Mouse (Mus musculus): ENCODE measurements around the gene Ndufs8. TPM values are rescaled to one million over a fixed set of nuclear protein-coding genes. Genes with fewer than 3 reads are reported as not detected.

The Ndufs8 gene
- polyA plus RNA-seq, 1 experiment from 2014 or later, result 330 TPM

- H3K4me3 ChIP-seq (replicated peaks), result no peak overlapping the region
- no peak overlapping the region for H3K4me2 ChIP-seq
- H3K27me3 ChIP-seq (replicated peaks), result no peaks in the 10 kb centered on the region
- no peak overlapping the region for H3K9ac ChIP-seq (replicated peaks)
- ATAC-seq (ENCODE audit: low FRiP score), result no peak
- H3K27ac ChIP-seq (replicated peaks), result no peak overlapping the region
- peaks cover 2% of the 10 kb centered on the region; the same call in 1 of the 2 replicates for H3K36me3 ChIP-seq
- 92% methylated on average over 7 of the region's 7 CpGs for WGBS
- 0 out of 2 replicates have a peak, but pooled peaks cover 3% of the 10 kb centered on the region for H3K4me1 ChIP-seq
- H3K9me3 ChIP-seq (replicated peaks), result no peaks in the 10 kb centered on the region
These were observed 37.5 kb downstream of the Ndufs8 start for GRCm38 (mm10) chr19:3875045-3875444.

DNA sequence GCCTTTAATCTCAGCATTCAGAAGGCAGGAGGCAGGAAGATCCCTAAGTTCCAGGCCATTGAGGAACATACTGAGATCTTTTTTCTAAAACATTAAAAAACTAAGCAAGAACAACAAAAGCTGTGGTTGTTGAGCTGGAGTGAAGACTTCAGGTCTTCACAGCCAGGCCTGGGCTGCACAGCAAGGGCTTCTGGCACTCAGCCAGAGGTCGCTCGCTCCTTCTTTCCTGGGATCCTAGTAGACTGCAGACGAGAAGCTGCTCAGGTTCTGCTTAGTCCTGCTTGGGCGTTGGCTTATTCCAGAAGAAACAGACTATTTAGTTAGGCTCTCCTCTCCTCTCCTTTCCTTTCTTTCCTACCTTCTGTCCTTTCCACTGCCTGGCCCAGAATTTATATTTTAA is 40.2 kb downstream of the Ndufs8 start:
- peaks cover 2% of the 10 kb centered on the region; the same call in 1 of the 2 replicates for H3K36me3 ChIP-seq
- H3K4me1 ChIP-seq, result peaks cover 3% of the 10 kb centered on the region; the same call in 1 of the 2 replicates
- no peaks in the 10 kb centered on the region for H3K9me3 ChIP-seq (replicated peaks)
- H3K27me3 ChIP-seq (replicated peaks), result no peaks in the 10 kb centered on the region
- no peak overlapping the region for H3K27ac ChIP-seq (replicated peaks)
- H3K4me2 ChIP-seq, result no peak overlapping the region
- H3K9ac ChIP-seq (replicated peaks), result no peak overlapping the region
- 70% methylated on average over 4 of the region's 4 CpGs for WGBS
- H3K4me3 ChIP-seq (replicated peaks), result no peak overlapping the region
- no peak for ATAC-seq (ENCODE audit: low FRiP score)

DNA sequence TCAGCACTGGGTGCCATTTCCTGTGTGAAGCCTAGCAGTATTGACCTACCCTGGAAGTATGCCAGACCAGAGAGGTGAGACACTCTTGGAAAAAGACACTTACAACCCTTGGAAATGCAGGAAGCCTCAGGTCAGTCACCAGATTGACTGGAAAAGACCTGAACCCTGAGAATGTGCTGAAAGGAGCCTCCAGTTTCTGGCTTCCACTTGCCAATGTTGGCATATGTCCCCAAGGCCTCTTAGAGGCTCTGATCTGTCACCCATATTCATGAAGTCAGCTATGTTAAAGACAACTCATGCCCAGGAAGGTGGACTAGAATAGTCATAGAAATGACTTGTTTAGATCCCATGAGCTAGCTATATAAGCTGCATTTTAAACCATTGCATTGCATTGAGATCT is 41.1 kb downstream of the Ndufs8 start:
- Histone ChIP-seq H3K4me3 (replicated peaks) (no peak overlapping the region), H3K27me3 (replicated peaks) (no peaks in the 10 kb centered on the region), H3K9ac (replicated peaks) (no peak overlapping the region), H3K4me2 (no peak overlapping the region), H3K4me1 (peaks cover 3% of the 10 kb centered on the region; the same call in 1 of the 2 replicates), H3K36me3 (no peaks in the 10 kb centered on the region; the same call in 1 of the 2 replicates), H3K27ac (replicated peaks) (no peak overlapping the region), H3K9me3 (replicated peaks) (no peaks in the 10 kb centered on the region)
- no peak for ATAC-seq (ENCODE audit: low FRiP score)

GRCm38 (mm10) chr19:3868290-3868689 is 44.3 kb downstream of the Ndufs8 start:
- peaks cover 3% of the 10 kb centered on the region; the same call in 1 of the 2 replicates for H3K36me3 ChIP-seq
- no peak overlapping the region for H3K4me3 ChIP-seq (replicated peaks)
- H3K4me2 ChIP-seq, result no peak overlapping the region
- H3K27me3 ChIP-seq (replicated peaks), result no peaks in the 10 kb centered on the region
- H3K9me3 ChIP-seq (replicated peaks), result no peaks in the 10 kb centered on the region
- H3K27ac ChIP-seq (replicated peaks), result no peak overlapping the region
- H3K9ac ChIP-seq (replicated peaks), result no peak overlapping the region
- WGBS, result 93% methylated on average over 1 of the region's 1 CpGs
- H3K4me1 ChIP-seq, result peaks cover 3% of the 10 kb centered on the region; the same call in 1 of the 2 replicates
- no peak for ATAC-seq (ENCODE audit: low FRiP score)

- WGBS, result 86% methylated on average over 2 of the region's 2 CpGs
- Histone ChIP-seq H3K4me2 (no peak overlapping the region), H3K9me3 (replicated peaks) (no peaks in the 10 kb centered on the region), H3K36me3 (peaks cover 8% of the 10 kb centered on the region; the same call in 1 of the 2 replicates), H3K4me3 (replicated peaks) (no peak overlapping the region), H3K4me1 (no peaks in the 10 kb centered on the region; the same call in 1 of the 2 replicates), H3K27ac (replicated peaks) (no peak overlapping the region), H3K9ac (replicated peaks) (no peak overlapping the region), H3K27me3 (replicated peaks) (no peaks in the 10 kb centered on the region)
- ATAC-seq (ENCODE audit: low FRiP score), result no peak
These were observed 47.6 kb downstream of the Ndufs8 start for GRCm38 (mm10) chr19:3864960-3865359.

DNA sequence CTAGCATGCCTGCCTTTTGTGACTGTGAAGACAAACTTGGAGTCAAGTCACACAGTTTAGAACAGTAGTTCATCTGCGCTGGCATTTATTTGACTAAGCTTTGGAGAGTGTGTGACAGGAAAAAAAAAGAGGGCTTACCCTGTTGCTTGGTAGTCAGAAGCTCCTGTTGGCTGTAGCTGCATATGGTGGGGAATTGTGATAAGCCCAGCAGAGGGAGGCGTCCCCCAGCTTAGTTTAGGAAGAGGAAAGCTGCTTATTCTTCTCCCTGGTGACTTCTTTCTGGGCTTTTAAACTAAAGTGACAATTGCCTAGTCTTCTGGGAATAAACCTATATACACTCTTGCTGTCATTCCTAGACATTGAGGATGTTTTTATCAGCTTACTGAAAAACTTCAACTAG is 49.9 kb downstream of the Ndufs8 start:
- 81% methylated on average over 2 of the region's 2 CpGs for whole genome bisulfite sequencing
- Histone ChIP-seq H3K36me3 (peaks cover 8% of the 10 kb centered on the region; the same call in 1 of the 2 replicates), H3K9me3 (replicated peaks) (no peaks in the 10 kb centered on the region), H3K9ac (replicated peaks) (no peak overlapping the region), H3K27ac (replicated peaks) (no peak overlapping the region), H3K27me3 (replicated peaks) (no peaks in the 10 kb centered on the region), H3K4me3 (replicated peaks) (no peak overlapping the region), H3K4me2 (no peak overlapping the region), H3K4me1 (no peaks in the 10 kb centered on the region; the same call in 1 of the 2 replicates)
- no peak for ATAC-seq (ENCODE audit: low FRiP score)

Other genes starting within 250 kb of the Ndufs8 start
- gene Lrp5, start 226.2 kb downstream of the Ndufs8 start, polyA plus RNA-seq (2015; fragmentation: Nextera tagmentation; extraction: Ambion mirVana), result 1.2 and 2.1 TPM in 2 replicates
- 35.1 and 36.5 TPM in 2 replicates for gene 1810055G02Rik, start 204.5 kb downstream of the Ndufs8 start, polyA plus RNA-seq (2015; fragmentation: Nextera tagmentation; extraction: Ambion mirVana)
- gene Kmt5b, start 145.4 kb downstream of the Ndufs8 start, polyA plus RNA-seq (2015; fragmentation: Nextera tagmentation; extraction: Ambion mirVana), result 38.3 and 39.5 TPM in 2 replicates
- gene Chka, start 61.0 kb downstream of the Ndufs8 start, polyA plus RNA-seq (2015; fragmentation: Nextera tagmentation; extraction: Ambion mirVana), result 59.9 and 68.7 TPM in 2 replicates
- 20.3 and 29.0 TPM in 2 replicates for gene Tcirg1, start 5.6 kb downstream of the Ndufs8 start, polyA plus RNA-seq (2015; fragmentation: Nextera tagmentation; extraction: Ambion mirVana)
- gene Aldh3b1, start 17.0 kb upstream of the Ndufs8 start, polyA plus RNA-seq (2015; fragmentation: Nextera tagmentation; extraction: Ambion mirVana), result 2.5 and 3.8 TPM in 2 replicates
- 15.0 and 20.6 TPM in 2 replicates for gene Unc93b1, start 22.4 kb upstream of the Ndufs8 start, polyA plus RNA-seq (2015; fragmentation: Nextera tagmentation; extraction: Ambion mirVana)
- not detected in 2 replicates for gene Aldh3b3, start 45.9 kb upstream of the Ndufs8 start, polyA plus RNA-seq (2015; fragmentation: Nextera tagmentation; extraction: Ambion mirVana)
- gene Aldh3b2, start 59.6 kb upstream of the Ndufs8 start, polyA plus RNA-seq (2015; fragmentation: Nextera tagmentation; extraction: Ambion mirVana), result 0.20 and 1.6 TPM in 2 replicates
- 2.8 and 4.6 TPM in 2 replicates for gene Acy3, start 73.8 kb upstream of the Ndufs8 start, polyA plus RNA-seq (2015; fragmentation: Nextera tagmentation; extraction: Ambion mirVana)
- gene Tbx10, start 80.0 kb upstream of the Ndufs8 start, polyA plus RNA-seq (2015; fragmentation: Nextera tagmentation; extraction: Ambion mirVana), result 0.08 TPM in 1 of 2 replicates, not detected in the other
- 26.1 and 26.8 TPM in 2 replicates for gene Nudt8, start 87.8 kb upstream of the Ndufs8 start, polyA plus RNA-seq (2015; fragmentation: Nextera tagmentation; extraction: Ambion mirVana)
- 4.5 and 5.7 TPM in 2 replicates for gene Gm49405, start 87.9 kb upstream of the Ndufs8 start, polyA plus RNA-seq (2015; fragmentation: Nextera tagmentation; extraction: Ambion mirVana)
- gene Doc2g, start 90.5 kb upstream of the Ndufs8 start, polyA plus RNA-seq (2015; fragmentation: Nextera tagmentation; extraction: Ambion mirVana), result 6.0 and 6.7 TPM in 2 replicates
- 262 and 279 TPM in 2 replicates for gene Ndufv1, start 100.0 kb upstream of the Ndufs8 start, polyA plus RNA-seq (2015; fragmentation: Nextera tagmentation; extraction: Ambion mirVana)
- 552 and 568 TPM in 2 replicates for gene Gstp1, start 125.2 kb upstream of the Ndufs8 start, polyA plus RNA-seq (2015; fragmentation: Nextera tagmentation; extraction: Ambion mirVana)
- 1.9 and 7.6 TPM in 2 replicates for gene Gstp2, start 133.2 kb upstream of the Ndufs8 start, polyA plus RNA-seq (2015; fragmentation: Nextera tagmentation; extraction: Ambion mirVana)
- gene Gstp3, start 146.8 kb upstream of the Ndufs8 start, polyA plus RNA-seq (2015; fragmentation: Nextera tagmentation; extraction: Ambion mirVana), result 1.1 TPM in 1 of 2 replicates, not detected in the other
- not detected in 2 replicates for gene Cabp2, start 168.8 kb upstream of the Ndufs8 start, polyA plus RNA-seq (2015; fragmentation: Nextera tagmentation; extraction: Ambion mirVana)
- gene Cdk2ap2, start 184.4 kb upstream of the Ndufs8 start, polyA plus RNA-seq (2015; fragmentation: Nextera tagmentation; extraction: Ambion mirVana), result 88.7 and 99.0 TPM in 2 replicates
- gene Pitpnm1, start 187.2 kb upstream of the Ndufs8 start, polyA plus RNA-seq (2015; fragmentation: Nextera tagmentation; extraction: Ambion mirVana), result 72.1 and 80.9 TPM in 2 replicates
- 105 and 111 TPM in 2 replicates for gene Aip, start 213.1 kb upstream of the Ndufs8 start, polyA plus RNA-seq (2015; fragmentation: Nextera tagmentation; extraction: Ambion mirVana)
- gene Gpr152, start 227.0 kb upstream of the Ndufs8 start, polyA plus RNA-seq (2015; fragmentation: Nextera tagmentation; extraction: Ambion mirVana), result not detected in 2 replicates
- 0.20 and 0.28 TPM in 2 replicates for gene Cabp4, start 231.3 kb upstream of the Ndufs8 start, polyA plus RNA-seq (2015; fragmentation: Nextera tagmentation; extraction: Ambion mirVana)
- 102 and 141 TPM in 2 replicates for gene Coro1b, start 235.8 kb upstream of the Ndufs8 start, polyA plus RNA-seq (2015; fragmentation: Nextera tagmentation; extraction: Ambion mirVana)
- 1.0 and 52.3 TPM in 2 replicates for gene Ptprcap, start 240.8 kb upstream of the Ndufs8 start, polyA plus RNA-seq (2015; fragmentation: Nextera tagmentation; extraction: Ambion mirVana)

Measured in neural tube, embryonic 15.5 days (tissue).